Mouse (Mus musculus): ENCODE results near the gene Tex48. TPM values are rescaled to one million over a fixed set of nuclear protein-coding genes. Genes with fewer than 3 reads are reported as not detected.

Tex48 gene
- polyA plus RNA-seq, 1 experiment from 2014 or later = not detected

DNA sequence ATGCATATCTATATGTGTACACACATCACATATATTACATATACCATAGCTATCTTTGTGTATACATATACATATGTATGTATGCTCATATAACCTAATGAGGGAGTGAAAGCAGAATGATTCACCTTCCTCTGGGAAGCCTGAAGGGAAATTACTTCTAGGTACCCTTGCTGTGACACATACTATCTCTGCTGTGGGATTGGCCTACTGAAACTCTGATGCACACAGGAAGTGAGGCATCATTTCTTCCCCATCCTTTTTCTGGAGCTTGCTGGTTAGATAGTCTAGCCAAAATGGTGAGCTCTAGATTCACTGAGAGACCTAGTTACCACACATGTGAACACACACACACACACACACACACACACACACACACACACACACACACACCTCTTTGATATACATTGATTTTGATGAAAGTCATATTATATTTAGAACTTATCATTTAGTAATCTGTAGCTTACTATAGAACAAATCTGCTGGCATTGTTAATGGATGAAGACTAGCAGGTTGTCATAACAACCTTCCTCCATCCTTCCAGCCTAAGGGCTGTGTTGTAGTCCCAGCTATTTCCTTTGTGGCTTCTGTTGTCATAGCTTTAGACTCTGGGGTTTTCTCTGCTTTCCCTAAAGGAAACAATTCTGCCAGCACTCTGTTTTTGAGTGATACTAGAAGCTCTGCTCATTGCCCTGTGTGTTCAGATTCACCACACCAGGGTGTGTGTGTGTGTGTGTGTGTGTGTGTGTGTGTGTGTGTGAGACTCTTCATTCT, 21.9 kb upstream of the Tex48 start:
- Histone ChIP-seq H3K27me3 (replicated peaks; ENCODE audit: control insufficient read depth, insufficient read depth, low read length) (no peaks in the 10 kb centered on the region), H3K36me3 (ENCODE audit: control insufficient read depth, insufficient read depth) (no peaks in the 10 kb centered on the region), H3K27ac (ENCODE audit: low read length) (no peak overlapping the region), H3K4me2 (ENCODE audit: low read length) (no peak overlapping the region), H3K9ac (replicated peaks; ENCODE audit: low read depth, low read length) (no peak overlapping the region), H3K4me1 (replicated peaks; ENCODE audit: control insufficient read depth, insufficient read depth, low read length) (no peaks in the 10 kb centered on the region), H3K4me3 (replicated peaks; ENCODE audit: low read length) (no peak overlapping the region), H3K9me3 (ENCODE audit: control insufficient read depth, low read length) (no peaks in the 10 kb centered on the region)
- ATAC-seq = no peak

DNA sequence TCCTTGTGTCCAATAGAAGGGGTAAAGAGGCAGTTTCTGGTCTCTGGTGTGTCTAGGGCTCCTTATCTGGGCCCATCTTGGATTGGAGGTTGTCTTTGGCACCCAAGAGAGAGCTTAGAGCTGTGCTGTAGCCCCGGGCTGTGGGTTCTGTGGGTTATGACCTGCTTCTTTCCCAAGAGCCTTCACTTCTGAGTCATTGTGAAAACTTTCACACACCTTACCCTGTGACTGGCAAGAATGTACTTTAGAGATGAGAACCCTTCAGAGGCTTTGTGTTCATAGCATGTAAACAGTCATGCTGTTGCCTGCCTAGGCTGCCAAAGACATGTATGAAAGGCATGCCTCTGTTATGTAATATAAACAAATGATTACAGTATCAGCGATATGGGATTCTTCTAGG, 17.6 kb upstream of the Tex48 start:
- no peak overlapping the region for H3K4me3 ChIP-seq (replicated peaks; ENCODE audit: low read length)
- WGBS = 82% methylated on average over 2 of the region's 2 CpGs
- ATAC-seq = no peak
- H3K4me2 ChIP-seq (ENCODE audit: low read length) = no peak overlapping the region
- no peaks in the 10 kb centered on the region for H3K9me3 ChIP-seq (ENCODE audit: control insufficient read depth, low read length)
- no peaks in the 10 kb centered on the region for H3K27me3 ChIP-seq (replicated peaks; ENCODE audit: control insufficient read depth, insufficient read depth, low read length)
- no peaks in the 10 kb centered on the region for H3K4me1 ChIP-seq (replicated peaks; ENCODE audit: control insufficient read depth, insufficient read depth, low read length)
- no peak overlapping the region for H3K9ac ChIP-seq (replicated peaks; ENCODE audit: low read depth, low read length)
- no peaks in the 10 kb centered on the region for H3K36me3 ChIP-seq (ENCODE audit: control insufficient read depth, insufficient read depth)
- H3K27ac ChIP-seq (ENCODE audit: low read length) = no peak overlapping the region

DNA sequence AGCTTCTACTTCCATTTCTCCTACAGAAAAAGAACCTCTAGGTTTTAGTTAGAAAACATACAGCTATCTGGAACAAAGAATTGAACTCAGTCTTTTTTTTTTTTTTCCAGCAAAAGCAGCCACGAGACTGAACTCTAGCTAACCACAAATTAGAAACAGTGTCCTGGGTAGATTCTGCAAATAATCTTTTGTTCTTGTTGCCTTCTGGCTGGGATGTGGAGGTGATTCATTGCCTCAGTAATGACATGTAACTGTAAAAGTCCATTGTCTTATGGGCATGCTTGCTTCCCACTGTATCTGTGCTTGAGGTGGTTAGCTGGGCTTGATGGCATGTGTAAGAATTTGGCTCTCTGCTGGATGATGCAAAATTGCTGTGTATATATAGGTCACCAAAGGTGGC, 16.4 kb upstream of the Tex48 start:
- Histone ChIP-seq H3K36me3 (ENCODE audit: control insufficient read depth, insufficient read depth) (no peaks in the 10 kb centered on the region), H3K27ac (ENCODE audit: low read length) (no peak overlapping the region), H3K9me3 (ENCODE audit: control insufficient read depth, low read length) (no peaks in the 10 kb centered on the region), H3K4me1 (replicated peaks; ENCODE audit: control insufficient read depth, insufficient read depth, low read length) (no peaks in the 10 kb centered on the region), H3K9ac (replicated peaks; ENCODE audit: low read depth, low read length) (no peak overlapping the region), H3K4me2 (ENCODE audit: low read length) (no peak overlapping the region), H3K4me3 (replicated peaks; ENCODE audit: low read length) (no peak overlapping the region), H3K27me3 (replicated peaks; ENCODE audit: control insufficient read depth, insufficient read depth, low read length) (no peaks in the 10 kb centered on the region)
- 48% methylated on average over 1 of the region's 1 CpGs for WGBS
- no peak for ATAC-seq

DNA sequence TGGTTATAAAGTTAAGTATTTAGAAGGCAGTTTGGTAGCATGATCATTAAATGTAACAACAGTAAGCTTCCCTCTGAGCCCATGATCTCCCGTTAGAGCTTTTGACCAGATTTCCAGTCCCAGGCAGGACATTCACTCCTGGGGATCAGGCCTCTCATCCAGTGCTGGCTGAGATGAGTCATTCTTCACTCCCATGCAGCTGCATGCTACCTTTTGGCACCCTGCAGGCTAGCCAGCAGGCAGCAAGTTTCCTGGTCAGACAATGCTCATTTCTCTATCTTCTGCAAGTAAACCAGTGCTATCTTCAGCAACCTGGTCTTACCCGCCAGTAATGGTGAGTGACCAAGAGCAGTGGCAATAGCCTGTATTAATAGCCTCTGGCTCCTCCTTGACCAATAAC, 11.0 kb upstream of the Tex48 start:
- Histone ChIP-seq H3K4me1 (replicated peaks; ENCODE audit: control insufficient read depth, insufficient read depth, low read length) (no peaks in the 10 kb centered on the region), H3K9ac (replicated peaks; ENCODE audit: low read depth, low read length) (no peak overlapping the region), H3K36me3 (ENCODE audit: control insufficient read depth, insufficient read depth) (no peaks in the 10 kb centered on the region), H3K27me3 (replicated peaks; ENCODE audit: control insufficient read depth, insufficient read depth, low read length) (no peaks in the 10 kb centered on the region), H3K4me2 (ENCODE audit: low read length) (no peak overlapping the region), H3K9me3 (ENCODE audit: control insufficient read depth, low read length) (no peaks in the 10 kb centered on the region), H3K27ac (ENCODE audit: low read length) (no peak overlapping the region), H3K4me3 (replicated peaks; ENCODE audit: low read length) (no peak overlapping the region)
- ATAC-seq = no peak
- 96% methylated on average over 2 of the region's 2 CpGs for WGBS

DNA sequence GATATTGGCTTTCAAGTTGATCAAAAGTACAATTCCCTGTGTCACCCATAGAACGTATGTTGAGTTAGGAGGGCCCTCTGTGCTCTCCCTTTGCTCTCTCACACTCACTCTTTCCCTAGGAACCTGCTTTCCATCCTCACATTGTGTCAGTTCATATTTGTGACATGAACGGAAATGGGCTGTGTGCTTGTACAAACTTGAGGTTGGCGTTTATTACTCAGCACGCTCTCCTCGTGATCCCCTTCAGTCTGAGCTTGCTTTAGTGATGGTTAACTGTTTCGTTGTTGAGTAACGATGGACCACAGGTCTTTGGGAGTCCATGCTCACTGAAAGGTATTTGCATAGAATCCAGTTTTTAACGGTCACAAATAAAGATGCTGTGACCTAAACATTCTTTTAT, 4.9 kb upstream of the Tex48 start:
- Histone ChIP-seq H3K27ac (ENCODE audit: low read length) (no peak overlapping the region), H3K4me3 (replicated peaks; ENCODE audit: low read length) (no peak overlapping the region), H3K9me3 (ENCODE audit: control insufficient read depth, low read length) (no peaks in the 10 kb centered on the region), H3K4me2 (ENCODE audit: low read length) (no peak overlapping the region), H3K27me3 (replicated peaks; ENCODE audit: control insufficient read depth, insufficient read depth, low read length) (no peaks in the 10 kb centered on the region), H3K4me1 (replicated peaks; ENCODE audit: control insufficient read depth, insufficient read depth, low read length) (no peaks in the 10 kb centered on the region), H3K9ac (replicated peaks; ENCODE audit: low read depth, low read length) (no peak overlapping the region), H3K36me3 (ENCODE audit: control insufficient read depth, insufficient read depth) (no peaks in the 10 kb centered on the region)
- ATAC-seq = no peak
- WGBS = 83% methylated on average over 8 of the region's 8 CpGs

DNA sequence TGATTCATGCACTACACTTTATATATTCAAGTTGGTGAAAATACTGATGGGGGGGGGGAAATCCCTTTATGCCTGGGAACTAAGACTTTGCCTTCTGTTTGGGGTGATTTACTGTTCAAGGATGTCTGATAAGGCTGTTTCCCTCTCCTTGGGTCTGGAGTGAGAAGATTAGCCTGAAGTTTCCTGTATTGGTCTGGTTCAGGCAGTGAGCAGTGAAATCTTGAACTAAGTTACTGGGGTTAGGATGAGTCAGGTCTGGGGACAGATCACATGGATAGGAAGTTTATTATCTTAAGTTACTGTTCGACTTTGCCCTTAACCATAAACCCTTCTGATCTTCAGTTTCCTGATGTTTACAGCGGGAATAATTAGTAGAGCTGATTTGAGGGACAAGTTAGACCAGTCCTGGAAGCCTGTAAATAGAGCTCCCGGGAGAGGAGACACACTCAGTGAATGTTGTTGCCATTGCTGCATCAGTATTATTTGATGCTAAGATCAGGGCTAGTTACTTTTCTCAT, 3.4 kb upstream of the Tex48 start:
- no peaks in the 10 kb centered on the region for H3K4me1 ChIP-seq (replicated peaks; ENCODE audit: control insufficient read depth, insufficient read depth, low read length)
- H3K27ac ChIP-seq (ENCODE audit: low read length) = no peak overlapping the region
- H3K9ac ChIP-seq (replicated peaks; ENCODE audit: low read depth, low read length) = no peak overlapping the region
- ATAC-seq = no peak
- no peak overlapping the region for H3K4me2 ChIP-seq (ENCODE audit: low read length)
- no peak overlapping the region for H3K4me3 ChIP-seq (replicated peaks; ENCODE audit: low read length)
- H3K36me3 ChIP-seq (ENCODE audit: control insufficient read depth, insufficient read depth) = no peaks in the 10 kb centered on the region
- no peaks in the 10 kb centered on the region for H3K27me3 ChIP-seq (replicated peaks; ENCODE audit: control insufficient read depth, insufficient read depth, low read length)
- WGBS = 82% methylated on average over 3 of the region's 3 CpGs
- no peaks in the 10 kb centered on the region for H3K9me3 ChIP-seq (ENCODE audit: control insufficient read depth, low read length)

DNA sequence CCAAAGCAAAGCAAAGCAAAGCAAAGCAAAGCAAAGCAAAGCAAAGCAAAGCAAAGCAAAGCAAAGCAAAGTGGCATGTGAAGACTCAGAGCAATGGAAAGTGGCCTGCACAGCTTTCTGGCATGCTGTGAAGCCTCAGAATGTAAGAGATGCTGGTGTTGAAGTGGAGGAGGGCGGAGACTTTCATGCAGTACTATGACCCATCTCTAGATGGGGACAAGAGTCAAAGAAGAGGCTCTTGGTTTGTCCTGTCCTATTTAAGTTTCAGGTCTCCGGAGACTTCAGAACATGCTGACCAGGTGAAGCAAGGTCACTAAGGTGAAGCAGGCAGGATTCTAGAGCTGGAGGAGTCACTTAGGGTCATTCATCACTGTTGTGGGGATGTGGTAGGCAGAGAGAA, 367 bp downstream of the Tex48 start:
- Histone ChIP-seq H3K27me3 (replicated peaks; ENCODE audit: control insufficient read depth, insufficient read depth, low read length) (no peaks in the 10 kb centered on the region), H3K4me3 (replicated peaks; ENCODE audit: low read length) (no peak overlapping the region), H3K36me3 (ENCODE audit: control insufficient read depth, insufficient read depth) (no peaks in the 10 kb centered on the region), H3K27ac (ENCODE audit: low read length) (no peak overlapping the region), H3K9ac (replicated peaks; ENCODE audit: low read depth, low read length) (no peak overlapping the region), H3K4me1 (replicated peaks; ENCODE audit: control insufficient read depth, insufficient read depth, low read length) (no peaks in the 10 kb centered on the region), H3K9me3 (ENCODE audit: control insufficient read depth, low read length) (no peaks in the 10 kb centered on the region), H3K4me2 (ENCODE audit: low read length) (no peak overlapping the region)
- ATAC-seq = no peak
- WGBS = 72% methylated on average over 2 of the region's 2 CpGs

DNA sequence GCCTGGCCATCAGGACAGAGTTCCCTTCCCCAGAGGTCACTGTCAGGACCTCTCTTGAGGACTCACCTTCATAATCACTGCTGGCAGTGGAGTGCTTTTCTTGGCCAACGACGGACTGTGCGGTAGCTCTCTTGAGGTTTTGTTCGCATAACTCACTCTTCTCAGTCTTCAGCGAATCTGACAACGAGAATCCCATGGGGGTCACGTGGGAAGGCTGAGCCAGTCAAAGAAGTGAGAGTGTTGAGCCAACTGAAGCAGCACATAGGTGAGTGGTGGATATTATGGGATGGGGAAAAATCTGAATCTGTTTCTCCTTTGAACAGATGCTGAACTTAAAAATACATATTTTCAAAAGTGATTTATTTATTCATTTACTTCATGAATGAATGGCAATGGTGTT, 13.8 kb downstream of the Tex48 start:
- H3K4me1 ChIP-seq (replicated peaks; ENCODE audit: control insufficient read depth, insufficient read depth, low read length) = no peaks in the 10 kb centered on the region
- 88% methylated on average over 7 of the region's 7 CpGs for WGBS
- no peak overlapping the region for H3K27ac ChIP-seq (ENCODE audit: low read length)
- no peaks in the 10 kb centered on the region for H3K9me3 ChIP-seq (ENCODE audit: control insufficient read depth, low read length)
- H3K27me3 ChIP-seq (replicated peaks; ENCODE audit: control insufficient read depth, insufficient read depth, low read length) = no peaks in the 10 kb centered on the region
- H3K4me2 ChIP-seq (ENCODE audit: low read length) = no peak overlapping the region
- ATAC-seq = no peak
- no peak overlapping the region for H3K4me3 ChIP-seq (replicated peaks; ENCODE audit: low read length)
- H3K9ac ChIP-seq (replicated peaks; ENCODE audit: low read depth, low read length) = no peak overlapping the region
- H3K36me3 ChIP-seq (ENCODE audit: control insufficient read depth, insufficient read depth) = no peaks in the 10 kb centered on the region

DNA sequence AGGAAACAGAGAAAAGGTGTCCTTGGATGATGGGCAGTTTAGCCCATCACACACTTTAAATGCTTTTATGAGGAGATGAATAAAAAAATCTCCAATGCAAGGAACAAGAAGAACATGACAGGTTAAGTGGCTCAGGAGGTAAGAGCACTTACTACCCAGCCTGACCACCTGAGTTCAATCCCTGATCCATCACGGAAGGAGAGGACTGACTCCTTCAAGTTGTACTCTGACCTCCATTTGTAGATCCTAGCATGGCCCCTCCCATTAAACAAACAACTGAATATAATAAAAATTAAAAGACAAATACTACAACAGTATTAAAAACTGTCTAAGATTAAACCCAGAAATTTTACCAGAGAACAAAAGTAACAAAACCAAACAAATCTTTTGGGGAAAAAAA, 16.3 kb downstream of the Tex48 start:
- no peak for ATAC-seq
- Histone ChIP-seq H3K4me1 (replicated peaks; ENCODE audit: control insufficient read depth, insufficient read depth, low read length) (no peaks in the 10 kb centered on the region), H3K27me3 (replicated peaks; ENCODE audit: control insufficient read depth, insufficient read depth, low read length) (no peaks in the 10 kb centered on the region), H3K36me3 (ENCODE audit: control insufficient read depth, insufficient read depth) (no peaks in the 10 kb centered on the region), H3K9ac (replicated peaks; ENCODE audit: low read depth, low read length) (no peak overlapping the region), H3K27ac (ENCODE audit: low read length) (no peak overlapping the region), H3K4me2 (ENCODE audit: low read length) (no peak overlapping the region), H3K9me3 (ENCODE audit: control insufficient read depth, low read length) (no peaks in the 10 kb centered on the region), H3K4me3 (replicated peaks; ENCODE audit: low read length) (no peak overlapping the region)
- WGBS = 84% methylated on average over 1 of the region's 1 CpGs

DNA sequence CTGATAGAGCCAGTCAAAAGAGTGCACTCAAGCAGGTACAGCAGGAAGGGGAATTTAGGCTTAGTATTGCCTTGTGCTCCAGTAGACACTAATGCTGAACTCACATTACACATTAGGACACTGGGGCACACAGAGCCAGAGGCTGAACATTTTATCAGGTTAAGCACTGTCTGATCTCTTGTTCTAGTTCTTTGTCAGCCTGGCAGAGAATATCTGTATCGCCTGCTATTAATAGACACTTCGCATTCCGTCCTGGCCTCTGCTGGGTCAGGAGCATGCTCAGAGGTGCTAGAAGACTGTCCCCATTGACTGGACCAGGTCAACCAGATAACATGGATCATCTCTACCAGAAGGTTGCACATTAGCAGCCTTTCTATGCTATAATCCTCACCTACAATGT, 16.7 kb downstream of the Tex48 start:
- H3K9ac ChIP-seq (replicated peaks; ENCODE audit: low read depth, low read length) = no peak overlapping the region
- no peaks in the 10 kb centered on the region for H3K4me1 ChIP-seq (replicated peaks; ENCODE audit: control insufficient read depth, insufficient read depth, low read length)
- no peak for ATAC-seq
- H3K27me3 ChIP-seq (replicated peaks; ENCODE audit: control insufficient read depth, insufficient read depth, low read length) = no peaks in the 10 kb centered on the region
- H3K4me2 ChIP-seq (ENCODE audit: low read length) = no peak overlapping the region
- 89% methylated on average over 3 of the region's 3 CpGs for WGBS
- no peak overlapping the region for H3K27ac ChIP-seq (ENCODE audit: low read length)
- no peaks in the 10 kb centered on the region for H3K9me3 ChIP-seq (ENCODE audit: control insufficient read depth, low read length)
- H3K4me3 ChIP-seq (replicated peaks; ENCODE audit: low read length) = no peak overlapping the region
- H3K36me3 ChIP-seq (ENCODE audit: control insufficient read depth, insufficient read depth) = no peaks in the 10 kb centered on the region

Measured in forebrain, embryonic 16.5 days (tissue).